Mouse (Mus musculus): Measurements from ENCODE around the gene Brinp3. TPM values are rescaled to one million over a fixed set of nuclear protein-coding genes. Genes with fewer than 3 reads are reported as not detected.

The Brinp3 gene
- polyA plus RNA-seq, 1 experiment = 1.2 TPM

DNA sequence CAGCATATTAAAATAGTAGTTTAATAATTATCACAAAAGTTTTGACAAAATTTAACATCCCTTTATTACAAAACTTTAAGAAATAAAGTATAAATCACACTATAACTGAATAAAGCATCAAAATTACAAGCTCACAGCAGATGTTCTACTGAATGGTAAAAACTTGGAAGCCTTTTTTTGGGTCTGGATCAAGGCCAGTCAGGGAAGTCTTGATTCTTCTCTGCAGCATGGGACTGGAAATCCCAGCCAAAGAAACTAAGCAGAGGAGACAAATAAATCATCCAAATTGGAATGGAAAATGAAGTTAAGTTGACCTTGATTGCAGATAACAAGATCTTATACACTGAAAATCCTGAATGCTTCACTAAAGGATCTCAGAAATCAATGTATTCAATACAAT lies 298.3 kb downstream of the Brinp3 start:
- DNase-seq (ENCODE audit: low spot score) = no peak

DNA sequence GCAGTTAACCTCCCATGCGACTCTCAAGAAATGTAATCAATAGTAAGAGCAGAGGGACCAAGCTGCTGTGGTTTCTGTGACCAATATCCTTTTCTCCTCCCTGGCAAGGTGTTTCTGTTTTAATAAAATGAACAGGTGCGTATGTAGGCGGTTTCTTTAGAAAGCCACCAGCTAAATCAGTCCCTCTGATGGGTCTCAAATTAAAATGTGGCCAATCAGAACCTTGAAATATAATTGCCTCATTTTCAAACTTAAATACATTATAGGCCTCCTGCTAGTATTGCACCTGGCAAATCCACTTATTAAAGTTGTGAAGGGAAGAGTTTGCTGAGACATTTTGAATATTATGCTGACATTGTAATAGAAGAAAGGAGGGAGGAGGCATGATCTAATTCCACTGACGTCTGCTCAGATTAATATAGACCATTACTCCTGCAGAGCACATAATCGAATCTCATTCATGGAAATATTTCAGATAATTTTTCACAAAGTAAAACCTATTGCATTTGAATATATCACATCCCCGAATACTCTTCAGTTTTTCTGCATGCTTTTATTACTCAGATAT lies 305.5 kb downstream of the Brinp3 start:
- DNase-seq (ENCODE audit: low spot score) = no peak

- no peak for DNase-seq (ENCODE audit: low spot score)
These were observed 307.3 kb downstream of the Brinp3 start for GRCm38 (mm10) chr1:146801821-146802220.

DNA sequence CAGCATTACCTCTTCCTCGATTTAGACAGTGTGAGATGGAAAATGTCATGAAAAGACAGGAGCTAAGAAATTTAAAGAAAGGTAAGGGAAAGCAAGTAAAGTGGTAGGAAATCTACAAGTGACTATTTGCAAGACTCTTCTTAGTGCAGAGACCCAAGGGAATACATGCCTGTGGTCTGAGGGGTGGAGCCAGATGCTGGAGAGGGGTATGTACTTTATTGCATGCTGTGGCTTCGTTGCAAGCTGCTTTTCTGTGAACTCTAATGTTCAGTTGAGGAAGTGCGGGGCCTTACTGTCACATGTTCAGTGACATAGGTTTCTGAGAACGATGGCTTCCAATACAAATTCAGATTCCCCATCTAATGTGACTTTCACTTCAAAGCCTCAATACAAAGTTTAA lies 313.2 kb downstream of the Brinp3 start:
- no peak for DNase-seq (ENCODE audit: low spot score)

DNA sequence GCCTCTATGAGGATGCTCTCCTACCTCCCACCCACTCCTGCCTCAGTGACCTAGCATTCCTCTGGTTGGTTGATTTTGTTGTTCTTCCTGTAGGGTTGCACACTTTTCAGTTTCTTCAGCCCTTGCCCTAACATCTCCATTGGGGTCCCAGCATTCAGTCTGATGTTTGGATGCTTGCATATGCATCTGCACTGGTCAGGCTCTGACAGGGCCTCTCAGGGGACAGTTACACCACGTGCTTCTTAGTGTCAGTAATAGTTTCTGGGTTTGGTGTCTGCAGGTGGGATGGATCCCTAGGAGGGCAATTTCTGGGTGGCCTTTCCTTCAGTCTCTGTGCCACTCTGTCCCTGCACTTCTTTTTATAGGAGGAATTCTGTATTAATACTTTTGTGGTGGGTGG lies 339.3 kb downstream of the Brinp3 start:
- DNase-seq (ENCODE audit: low spot score) = no peak

DNA sequence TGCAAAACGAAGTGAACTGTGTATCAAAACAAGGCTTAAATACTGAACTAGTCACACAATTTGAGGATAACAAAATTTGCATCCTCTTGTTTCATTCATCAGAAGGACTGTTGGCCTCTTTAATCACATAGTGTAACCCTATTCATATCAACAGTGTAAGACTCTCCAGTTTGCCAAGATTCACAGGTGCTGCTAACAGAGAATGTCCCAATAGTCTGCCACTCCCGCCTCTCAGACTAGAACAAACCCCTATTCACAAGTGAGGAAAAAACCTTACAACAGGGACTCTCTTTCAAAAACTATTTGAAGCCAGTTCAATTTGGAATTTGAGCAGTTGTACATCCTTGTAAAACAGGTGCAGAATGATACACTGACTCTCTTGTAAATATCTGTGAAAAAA lies 349.5 kb downstream of the Brinp3 start:
- DNase-seq (ENCODE audit: low spot score) = no peak

- DNase-seq (ENCODE audit: low spot score) = no peak
These were observed 354.3 kb downstream of the Brinp3 start for GRCm38 (mm10) chr1:146848892-146849291.

GRCm38 (mm10) chr1:146850147-146850546 lies 355.6 kb downstream of the Brinp3 start:
- DNase-seq (ENCODE audit: low spot score) = no peak

DNA sequence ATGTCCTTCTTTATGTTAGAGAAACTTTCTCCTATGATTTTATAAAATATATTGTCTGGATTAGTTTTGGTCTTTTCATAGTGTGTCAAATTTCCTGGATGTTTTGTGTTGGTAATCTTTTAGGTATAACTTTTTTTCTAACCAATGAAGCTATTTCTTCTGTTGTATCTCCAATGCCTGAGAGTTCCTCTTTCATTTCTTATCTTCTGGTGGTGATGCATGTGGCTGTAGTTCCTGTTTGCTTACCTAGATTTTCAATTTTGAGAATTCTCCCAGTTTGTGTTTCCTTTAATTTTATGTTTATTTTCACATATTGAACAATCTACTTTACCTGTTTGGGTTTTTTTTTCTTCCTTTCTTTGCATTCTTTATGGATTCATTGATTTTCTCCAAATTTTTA lies 404.1 kb downstream of the Brinp3 start:
- no peak for DNase-seq (ENCODE audit: low spot score)

DNA sequence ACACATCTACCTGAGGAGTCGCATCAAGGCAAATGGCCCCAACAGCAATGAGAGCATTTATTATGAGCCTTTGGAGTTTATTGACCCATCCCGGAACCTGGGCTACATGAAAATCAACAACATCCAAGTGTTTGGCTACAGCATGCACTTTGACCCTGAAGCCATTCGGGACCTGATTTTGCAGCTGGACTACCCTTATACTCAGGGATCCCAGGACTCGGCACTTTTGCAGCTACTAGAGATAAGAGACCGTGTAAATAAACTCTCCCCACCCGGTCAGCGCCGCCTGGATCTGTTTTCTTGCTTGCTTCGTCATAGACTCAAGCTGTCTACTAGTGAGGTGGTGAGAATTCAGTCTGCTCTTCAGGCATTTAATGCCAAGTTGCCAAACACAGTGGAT lies 407.1 kb downstream of the Brinp3 start:
- DNase-seq (ENCODE audit: low spot score) = no peak

- no peak for DNase-seq (ENCODE audit: low spot score)
These were observed 445.2 kb downstream of the Brinp3 start for GRCm38 (mm10) chr1:146939463-146940389.

Data from urinary bladder, adult 2 months (tissue).